Mouse (Mus musculus) adrenal gland, adult 18-20 months (tissue): Measurements from ENCODE around the gene Capg. TPM values are rescaled to one million over a fixed set of nuclear protein-coding genes. Genes with fewer than 3 reads are reported as not detected.

ENCODE experiments used
- DNase-seq, 2 experiments: peaks; one replicate each; pipeline ENCODE4 v3.0.0; 2021 to 2022; ENCODE audit warnings: low spot score in 2 of 2
- total RNA-seq, 2 experiments: library from RNA; stranded (reverse); gene quantifications; 1 replicate in 1 of 2; 2 replicates in 1 of 2; pipeline ENCODE4 v1.2.3; 2021

Capg gene
- total RNA-seq, 2 experiments from 2014 or later = 43.1 to 57.0 TPM

- DNase-seq = peak; percentile 84 to 87
These were observed 21.9 kb downstream of the Capg start for GRCm38 (mm10) chr6:72566044-72566443.

DNA sequence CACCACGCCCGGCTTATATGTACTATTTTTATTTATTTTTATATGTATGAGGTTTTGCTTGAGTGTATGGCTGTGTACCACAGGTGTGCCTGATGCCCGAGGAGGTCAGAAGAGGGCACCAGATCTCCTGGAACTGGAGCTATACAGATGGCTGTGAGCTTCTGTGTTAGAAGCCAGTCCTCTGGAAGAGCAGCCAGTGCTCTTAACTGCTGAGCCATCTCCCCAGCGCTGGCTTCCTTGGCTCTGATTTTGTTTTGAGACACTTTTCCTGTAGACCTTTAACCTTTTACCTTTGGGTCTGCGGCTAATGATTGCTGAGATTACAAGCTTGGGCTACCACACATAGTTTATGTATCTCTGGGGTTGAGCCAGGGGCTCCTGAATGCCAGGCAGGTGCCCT is 23.3 kb downstream of the Capg start:
- DNase-seq = no peak

- DNase-seq = no peak
These were observed 24.5 kb downstream of the Capg start for GRCm38 (mm10) chr6:72568736-72569135.

GRCm38 (mm10) chr6:72570644-72571397 is 26.6 kb downstream of the Capg start:
- DNase-seq = no peak

DNA sequence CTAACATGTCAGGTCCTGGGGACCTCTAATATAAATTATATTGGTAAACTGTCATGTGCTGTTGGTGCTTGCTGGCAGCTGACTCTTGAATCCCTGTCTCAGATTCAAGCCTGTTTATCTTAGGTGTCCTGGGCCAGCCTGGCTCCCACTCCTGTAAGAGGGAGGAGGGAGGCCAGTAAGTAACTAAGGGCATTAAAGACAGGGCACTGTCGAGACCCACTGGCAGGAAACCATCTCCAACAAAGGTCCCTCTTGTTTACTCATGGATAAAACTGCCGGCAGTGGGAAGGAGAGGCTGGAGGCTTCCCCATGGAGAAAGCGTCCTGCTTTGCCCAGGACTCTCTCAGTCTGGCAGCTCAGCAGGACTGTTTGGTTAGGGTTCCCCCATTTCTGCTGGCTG is 27.6 kb downstream of the Capg start:
- no peak for DNase-seq

DNA sequence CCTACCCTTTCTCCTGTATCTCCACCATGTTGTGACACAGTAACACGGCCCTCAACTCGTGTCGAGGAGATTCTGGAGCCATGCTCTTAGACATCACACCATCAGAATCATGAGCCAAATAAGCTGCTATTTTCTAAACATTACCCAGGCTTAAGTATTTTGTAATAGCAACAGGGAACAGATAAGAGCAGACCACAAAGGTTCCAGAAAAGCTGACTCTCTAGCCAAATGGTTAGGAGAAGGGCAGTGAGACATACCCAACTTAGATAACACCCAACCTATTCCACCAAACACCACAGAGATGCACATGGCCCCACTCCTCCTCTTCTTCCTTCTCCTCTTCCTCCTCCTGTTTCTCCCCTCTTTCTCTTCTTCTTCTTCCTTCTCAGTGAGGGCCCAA is 31.9 kb downstream of the Capg start:
- no peak for DNase-seq

DNA sequence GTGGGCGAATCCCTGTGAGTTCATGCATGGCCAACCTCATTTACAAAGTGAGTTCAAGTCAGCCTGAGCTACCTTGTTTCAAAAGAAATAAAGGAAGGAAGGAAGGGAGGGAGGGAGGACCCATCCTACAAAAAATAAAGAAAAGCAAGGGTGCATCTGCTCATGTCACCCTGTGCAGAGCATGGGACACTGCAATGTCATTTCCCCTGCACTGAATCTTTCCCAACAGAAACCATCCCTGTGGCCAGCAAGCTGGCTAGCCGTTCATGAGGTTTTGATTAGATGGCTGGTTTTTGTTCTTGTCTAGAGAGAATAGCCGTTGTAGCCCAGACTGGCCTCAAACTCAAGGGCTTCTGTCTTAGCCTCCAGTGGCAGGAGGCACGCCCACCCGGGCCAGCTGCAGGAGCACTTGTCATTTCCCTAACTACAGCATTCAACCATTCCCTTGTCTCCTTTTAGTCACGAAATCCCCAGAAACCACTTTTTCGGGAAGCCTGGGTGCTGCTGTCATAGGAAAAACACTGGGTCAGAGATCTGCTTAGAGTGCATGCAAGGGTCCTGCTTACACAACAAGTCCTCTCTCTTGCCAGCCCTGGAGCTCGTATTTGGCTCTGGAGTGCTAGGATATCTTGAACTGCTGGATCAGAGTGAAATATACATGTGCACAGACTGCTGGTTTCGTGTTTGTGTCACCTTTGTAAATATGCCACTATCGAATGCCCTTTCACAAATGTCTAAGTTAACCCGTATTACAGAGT is 37.6 kb downstream of the Capg start:
- no peak for DNase-seq

DNA sequence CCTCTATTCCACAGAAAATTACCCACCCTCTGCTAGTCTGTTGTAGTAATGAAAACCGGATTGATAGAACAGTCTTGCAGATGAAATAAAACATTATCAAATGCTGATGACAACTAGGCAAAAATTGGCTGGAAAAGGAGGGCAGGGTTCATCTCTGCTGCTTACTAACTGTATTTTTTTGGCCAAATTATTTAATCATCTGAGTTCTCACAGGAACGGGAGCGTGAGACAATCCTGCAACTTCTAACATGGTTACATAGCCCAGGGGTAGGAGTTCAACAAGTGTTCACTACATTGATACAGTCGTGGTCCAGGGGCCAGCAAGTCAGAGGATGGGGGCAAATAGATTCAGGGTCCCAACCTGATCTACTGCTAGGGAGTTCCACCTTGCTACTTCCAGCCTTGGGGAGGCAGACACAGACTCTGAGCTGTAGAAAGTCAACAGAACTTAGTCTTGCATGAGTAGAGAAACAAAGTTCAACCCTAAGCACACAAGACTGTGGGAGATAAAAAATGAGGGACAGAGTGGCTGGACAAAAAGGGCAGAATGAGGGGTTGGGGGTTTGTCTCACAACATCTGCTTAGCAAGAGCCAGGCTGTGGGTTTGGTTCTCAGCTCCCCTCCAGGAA is 39.1 kb downstream of the Capg start:
- no peak for DNase-seq

DNA sequence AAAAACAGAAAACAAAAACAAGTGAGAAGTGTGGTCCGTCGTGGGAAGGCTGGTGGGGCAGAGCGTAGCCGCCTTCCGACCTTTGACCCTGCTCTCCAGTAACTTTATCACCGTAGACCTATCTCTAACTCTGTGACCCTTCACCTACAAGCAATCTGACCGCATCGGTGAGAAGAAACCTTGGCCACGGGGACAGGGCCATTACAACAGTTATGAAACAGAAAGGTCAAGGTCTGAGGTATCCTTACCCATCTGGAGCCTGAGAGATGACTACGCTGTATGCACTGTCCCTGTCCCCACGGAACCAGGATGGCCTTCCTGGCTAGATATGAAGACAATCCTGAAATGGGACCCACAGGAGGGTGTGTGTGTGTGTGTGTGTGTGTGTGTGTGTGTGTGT is 40.0 kb downstream of the Capg start:
- no peak for DNase-seq

- DNase-seq = no peak
These were observed 42.5 kb downstream of the Capg start for GRCm38 (mm10) chr6:72586701-72587100.

DNA sequence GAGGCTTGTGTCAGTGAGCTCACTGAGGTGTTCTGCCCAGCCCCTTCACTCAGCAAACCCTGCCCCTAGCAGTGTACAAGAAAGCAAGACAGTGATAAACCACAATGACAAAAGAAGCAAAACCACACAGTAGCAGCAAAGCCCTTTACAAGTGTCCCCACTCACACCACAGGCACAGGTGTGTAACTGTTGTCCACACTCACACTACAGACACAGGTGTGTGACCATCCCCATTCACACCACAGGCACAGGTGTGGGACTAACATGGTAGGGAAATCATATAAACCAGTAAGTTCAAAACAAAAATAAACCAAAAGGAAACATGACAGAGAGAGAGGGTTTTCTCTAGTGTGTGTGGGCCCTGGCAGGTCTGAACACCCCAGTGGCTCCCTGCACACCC is 44.1 kb downstream of the Capg start:
- DNase-seq = no peak

DNA sequence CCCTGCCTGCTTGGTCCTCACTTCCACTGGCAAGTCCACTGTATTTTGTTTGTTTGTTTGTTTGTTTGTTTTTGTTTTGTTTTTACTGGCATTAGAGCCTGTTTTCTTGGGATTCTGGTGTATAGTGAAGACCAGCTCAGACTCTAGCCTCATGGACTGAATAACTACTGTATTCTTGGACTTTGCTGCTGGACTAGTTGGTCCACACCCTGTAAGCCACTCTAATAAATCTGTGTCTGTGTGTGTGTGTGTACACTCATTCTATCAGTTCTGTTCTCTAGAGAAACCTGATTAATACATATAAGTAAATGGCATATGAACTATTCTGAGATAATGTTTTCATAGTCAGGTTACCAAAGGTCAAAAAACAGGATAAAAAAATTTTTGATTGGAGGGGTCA is 45.9 kb downstream of the Capg start:
- no peak for DNase-seq

DNA sequence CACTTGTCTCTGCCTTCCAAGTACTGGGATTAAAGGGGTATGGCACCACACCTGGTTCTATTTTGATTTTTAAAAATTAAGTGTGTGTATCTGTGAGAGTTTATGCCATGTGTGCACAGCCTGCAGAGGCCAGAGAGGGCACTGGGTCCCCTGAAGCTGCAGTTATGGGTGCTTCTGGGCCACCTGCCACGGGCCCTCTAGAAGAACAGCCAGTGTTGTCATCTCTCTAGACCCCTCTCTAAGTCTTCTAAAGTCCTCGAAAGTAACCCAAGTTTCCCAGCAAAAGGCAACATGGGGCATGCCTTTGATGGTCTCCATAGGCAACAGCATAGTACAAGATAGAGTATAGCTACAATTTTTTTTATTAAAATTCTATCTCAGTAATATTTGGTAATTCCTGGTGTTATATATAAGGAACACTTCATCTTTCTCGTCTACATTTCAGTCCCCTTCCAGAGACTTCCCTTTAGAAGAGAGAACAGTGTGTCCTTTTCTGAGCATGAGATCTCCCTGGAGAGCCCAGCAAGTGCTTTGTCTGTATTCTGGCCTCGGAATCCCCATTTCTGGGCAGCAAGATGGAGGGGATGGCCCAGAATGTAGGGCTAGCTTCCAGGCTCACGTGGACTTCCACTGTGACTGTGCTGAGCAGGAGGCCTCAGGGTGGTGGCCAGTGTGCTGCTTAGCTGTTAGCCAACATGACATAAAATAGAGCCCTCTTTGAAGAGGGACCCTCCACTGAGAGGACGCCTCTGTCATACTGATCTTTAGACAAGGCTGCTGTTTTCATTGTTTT is 49.0 kb downstream of the Capg start:
- DNase-seq = no peak

- DNase-seq = no peak
These were observed 49.7 kb downstream of the Capg start for GRCm38 (mm10) chr6:72593914-72594313.

GRCm38 (mm10) chr6:72597083-72597874 is 53.1 kb downstream of the Capg start:
- DNase-seq = no peak

DNA sequence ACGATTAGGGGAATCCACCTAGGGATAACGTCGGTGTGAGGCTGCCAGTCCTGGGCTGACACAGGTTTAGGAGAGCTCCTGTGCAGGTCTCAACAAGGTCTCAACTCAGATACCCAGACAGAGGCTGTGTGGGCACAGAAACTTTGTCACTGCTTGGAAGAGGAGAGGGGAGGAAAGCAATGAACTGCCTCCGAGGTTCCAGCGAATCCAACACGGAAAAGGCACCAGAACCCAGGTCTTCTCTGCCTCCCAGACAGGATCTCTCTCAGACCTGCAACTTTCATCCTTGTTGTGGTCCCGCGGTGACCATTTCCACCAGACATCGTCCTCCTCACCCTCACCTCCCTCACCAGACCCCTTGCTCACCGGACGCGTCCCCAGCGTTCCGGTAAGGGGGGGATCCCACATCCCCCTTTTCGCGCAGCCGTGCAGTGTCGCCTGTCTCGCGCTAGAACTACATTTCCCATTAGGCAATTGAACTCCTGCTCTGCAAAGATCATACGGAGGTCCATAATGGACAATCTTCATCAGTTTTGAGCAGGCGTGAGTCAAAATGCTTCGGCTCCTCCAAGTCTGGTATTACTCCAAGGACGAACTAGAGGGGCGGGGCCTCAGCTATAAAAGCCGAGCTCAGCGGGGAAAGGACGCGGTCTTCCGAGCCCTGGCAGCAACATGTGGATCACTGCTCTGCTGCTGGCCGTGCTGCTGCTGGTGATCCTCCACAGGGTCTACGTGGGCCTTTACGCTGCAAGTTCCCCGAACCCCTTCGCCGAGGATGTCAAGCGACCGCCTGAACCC is 54.0 kb downstream of the Capg start, which contains the start of the genes Elmod3 and Retsat:
Gene Elmod3 (minus strand): TSS at position 458 of the 798 bp plus-strand sequence.
Gene Retsat (plus strand): TSS at position 520 of the 798 bp plus-strand sequence.
- DNase-seq = peak; percentile 95 to 97

- DNase-seq = peak in 1 of 2 experiments; percentile 51
These were observed 54.8 kb downstream of the Capg start for GRCm38 (mm10) chr6:72598791-72599557.

GRCm38 (mm10) chr6:72600216-72600615 is 56.0 kb downstream of the Capg start:
- DNase-seq = no peak

DNA sequence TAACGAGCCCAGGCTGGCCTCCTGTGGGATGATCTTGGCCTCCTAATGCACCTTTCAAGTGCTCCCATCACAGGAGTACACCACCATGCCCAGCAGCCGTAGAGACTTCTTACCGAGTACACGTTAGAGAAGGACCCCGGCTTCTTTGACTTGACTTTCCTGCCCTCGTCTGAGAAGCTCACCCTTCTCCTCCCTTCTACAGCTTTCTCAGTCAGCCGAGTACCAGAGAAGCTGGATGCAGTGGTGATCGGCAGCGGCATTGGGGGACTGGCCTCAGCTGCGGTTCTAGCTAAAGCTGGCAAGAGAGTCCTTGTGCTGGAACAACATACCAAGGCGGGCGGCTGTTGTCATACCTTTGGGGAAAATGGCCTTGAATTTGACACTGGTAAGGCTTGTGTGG is 56.6 kb downstream of the Capg start:
- DNase-seq = no peak
